Mouse (Mus musculus) liver, embryonic 14 days (tissue): Measurements from ENCODE around the gene Olfr1427. TPM values are rescaled to one million over a fixed set of nuclear protein-coding genes. Genes with fewer than 3 reads are reported as not detected.

Source experiments
- polyA plus RNA-seq: library from polyadenylated mRNA; depleted of rRNA; stranded (reverse); fragments of >200 nt; gene quantifications from 2 replicates; pipeline ENCODE4 v1.2.3, GENCODE M21; 2012; rRNA removed

Olfr1427 gene
- polyA plus RNA-seq: not detected in 2 replicates

DNA sequence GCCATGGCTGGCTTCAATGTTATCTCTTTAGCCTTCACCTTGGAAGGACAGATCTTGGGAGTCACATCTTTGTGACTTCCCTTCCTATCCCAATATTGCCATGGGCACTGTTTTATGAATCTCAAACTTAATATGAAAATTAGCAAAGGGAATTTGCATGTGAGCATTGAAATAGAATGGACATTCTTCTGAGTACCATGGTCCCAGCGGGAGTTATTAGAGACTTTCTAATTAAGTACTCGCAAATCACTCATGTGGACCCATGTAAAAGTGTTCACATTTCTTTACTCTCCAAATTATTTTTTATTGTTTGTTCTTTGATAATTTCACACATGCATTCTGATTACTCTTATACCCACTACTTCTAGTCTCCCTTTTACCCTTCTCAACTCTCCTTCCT lies at the start of gene Olfr1427:
TSS of gene Olfr1427 (minus strand) at position 101 of the 400 bp plus-strand sequence.

DNA sequence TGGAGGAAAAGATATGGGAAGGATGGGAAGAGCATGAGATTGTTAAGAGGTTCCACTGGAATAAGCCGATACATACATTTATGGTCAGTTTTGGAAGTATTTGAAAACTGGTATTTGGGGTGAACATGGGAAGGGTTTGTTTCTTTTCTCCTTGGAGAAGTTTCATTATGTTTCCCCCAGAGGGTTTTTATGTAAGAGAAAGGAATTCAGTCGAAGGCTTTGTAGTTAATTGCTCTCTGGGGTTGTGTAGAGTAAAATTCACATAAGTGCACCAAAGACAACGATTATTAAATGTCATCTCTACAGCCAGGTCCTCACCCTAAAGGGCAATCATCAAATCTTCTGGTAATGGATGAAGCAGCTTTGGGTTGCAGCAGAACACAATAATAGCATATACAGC lies 20.0 kb upstream of the Olfr1427 start, which contains the start of gene Olfr76:
TSS of gene Olfr76 (minus strand) at position 101 of the 400 bp plus-strand sequence.

GRCm38 (mm10) chr19:12115797-12116196 lies 12.7 kb upstream of the Olfr1427 start, which contains the start of gene Olfr1428:
Gene Olfr1428 (minus strand): TSS chr19:12115897.

GRCm38 (mm10) chr19:12091913-12092312 lies 11.2 kb downstream of the Olfr1427 start, which contains the start of gene Olfr1426:
Gene Olfr1426 (minus strand): TSS chr19:12092013.

DNA sequence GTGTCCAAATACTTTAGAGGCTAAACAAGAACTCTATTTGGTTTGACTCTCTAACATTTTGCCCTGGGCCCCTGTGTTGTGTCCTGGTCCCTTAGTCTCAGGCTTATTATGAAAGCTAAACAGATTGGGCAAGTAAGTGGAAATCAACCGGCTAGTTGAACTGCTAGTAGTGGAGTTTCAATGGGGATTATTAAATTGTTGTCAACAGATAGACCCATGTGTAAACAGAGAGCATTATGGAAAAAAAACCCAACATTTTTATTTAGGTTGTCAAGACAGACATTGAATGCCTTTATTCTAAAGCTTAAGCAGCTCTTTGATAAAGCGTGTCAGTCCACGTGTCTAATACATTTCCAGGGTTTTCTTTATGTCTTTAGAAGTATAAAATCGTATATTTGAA lies 25.5 kb downstream of the Olfr1427 start, which contains the start of gene Olfr1425:
TSS of gene Olfr1425 (minus strand) at position 101 of the 400 bp plus-strand sequence.

DNA sequence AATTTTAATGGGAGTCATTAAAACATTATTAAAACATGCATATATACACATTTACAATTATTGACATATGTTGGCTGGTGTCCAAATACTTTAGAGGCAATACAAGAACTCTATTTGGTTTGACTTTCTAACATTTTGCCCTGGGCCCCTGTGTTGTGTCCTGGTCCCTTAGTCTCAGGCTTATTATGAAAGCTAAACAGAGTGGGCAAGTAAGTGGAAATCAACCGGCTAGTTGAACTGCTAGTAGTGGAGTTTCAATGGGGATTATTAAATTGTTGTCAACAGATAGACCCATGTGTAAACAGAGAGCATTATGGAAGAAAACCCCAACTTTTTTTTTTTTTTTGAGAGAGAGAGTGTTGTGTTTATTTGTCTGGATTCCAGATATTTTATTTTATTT lies 40.6 kb downstream of the Olfr1427 start, which contains the start of gene Olfr1424:
TSS of gene Olfr1424 (minus strand) at position 101 of the 400 bp plus-strand sequence.

Other genes starting within 250 kb of the Olfr1427 start
- gene Olfr1418, start 242.3 kb downstream of the Olfr1427 start, polyA plus RNA-seq: not detected in 2 replicates
- not detected in 2 replicates for gene Olfr1419, start 228.2 kb downstream of the Olfr1427 start, polyA plus RNA-seq
- gene Olfr1420, start 216.8 kb downstream of the Olfr1427 start, polyA plus RNA-seq: not detected in 2 replicates
- gene Patl1, start 190.9 kb downstream of the Olfr1427 start, polyA plus RNA-seq: 6.5 and 9.5 TPM in 2 replicates
- gene Osbp, start 137.4 kb downstream of the Olfr1427 start, polyA plus RNA-seq: 11.2 and 12.4 TPM in 2 replicates
- gene Olfr1423, start 62.0 kb downstream of the Olfr1427 start, polyA plus RNA-seq: not detected in 2 replicates
- gene Olfr1424, start 40.7 kb downstream of the Olfr1427 start, polyA plus RNA-seq: not detected in 2 replicates
- not detected in 2 replicates for gene Olfr1425, start 25.6 kb downstream of the Olfr1427 start, polyA plus RNA-seq
- gene Olfr1426, start 11.3 kb downstream of the Olfr1427 start, polyA plus RNA-seq: not detected in 2 replicates
- not detected in 2 replicates for gene Olfr1428, start 12.6 kb upstream of the Olfr1427 start, polyA plus RNA-seq
- not detected in 2 replicates for gene Olfr76, start 19.9 kb upstream of the Olfr1427 start, polyA plus RNA-seq
- not detected in 2 replicates for gene Olfr1555-ps1, start 66.8 kb upstream of the Olfr1427 start, polyA plus RNA-seq
- gene Olfr1431, start 97.3 kb upstream of the Olfr1427 start, polyA plus RNA-seq: not detected in 2 replicates
- gene Olfr1432, start 129.3 kb upstream of the Olfr1427 start, polyA plus RNA-seq: not detected in 2 replicates
- gene Olfr262, start 138.3 kb upstream of the Olfr1427 start, polyA plus RNA-seq: not detected in 2 replicates
- not detected in 2 replicates for gene Olfr235, start 157.7 kb upstream of the Olfr1427 start, polyA plus RNA-seq
- not detected in 2 replicates for gene Olfr1434, start 176.5 kb upstream of the Olfr1427 start, polyA plus RNA-seq
- not detected in 2 replicates for gene Olfr1436, start 195.8 kb upstream of the Olfr1427 start, polyA plus RNA-seq
- gene Olfr1437, start 221.8 kb upstream of the Olfr1427 start, polyA plus RNA-seq: not detected in 2 replicates
- gene Olfr1438-ps1, start 232.6 kb upstream of the Olfr1427 start, polyA plus RNA-seq: not detected in 2 replicates